Mouse (Mus musculus): ENCODE data around the gene Frmd4a. TPM values are rescaled to one million over a fixed set of nuclear protein-coding genes. Genes with fewer than 3 reads are reported as not detected.
A peak's percentile ranks its signal among the peaks of the same experiment; 100 is the strongest.

The Frmd4a gene
- total RNA-seq, 1 experiment from 2014 or later, result 27.8 TPM

DNA sequence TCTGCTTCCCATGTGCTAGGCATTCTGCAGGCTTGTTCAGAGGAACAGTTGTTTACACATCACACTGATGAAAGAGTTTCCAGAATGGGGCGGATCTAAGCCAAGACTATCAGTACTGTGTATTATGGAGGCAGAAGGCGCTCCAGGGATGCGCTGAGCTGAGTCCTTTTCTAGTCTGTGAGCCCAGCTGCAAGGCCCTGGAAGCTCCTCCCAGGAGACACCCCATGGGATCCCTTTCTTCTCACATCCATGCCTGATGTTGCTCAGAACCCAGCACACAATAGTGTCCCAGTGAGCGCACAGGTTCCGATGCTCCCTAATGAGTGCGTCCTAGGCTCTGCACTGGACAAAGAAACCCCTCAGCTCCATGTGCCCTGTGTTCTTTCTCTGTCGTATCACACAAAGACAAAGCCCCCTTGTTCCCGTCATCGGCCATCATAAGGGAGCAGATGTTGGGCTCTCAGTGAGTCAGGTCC is 511.8 kb downstream of the Frmd4a start:
- no peak for ATAC-seq (replicated peaks in 1 of 2; ENCODE audit: insufficient read depth in 1 of 2, low FRiP score in 2 of 2, low TSS enrichment in 1 of 2, low read depth in 1 of 2, poor library complexity in 2 of 2, severe bottlenecking in 2 of 2)

DNA sequence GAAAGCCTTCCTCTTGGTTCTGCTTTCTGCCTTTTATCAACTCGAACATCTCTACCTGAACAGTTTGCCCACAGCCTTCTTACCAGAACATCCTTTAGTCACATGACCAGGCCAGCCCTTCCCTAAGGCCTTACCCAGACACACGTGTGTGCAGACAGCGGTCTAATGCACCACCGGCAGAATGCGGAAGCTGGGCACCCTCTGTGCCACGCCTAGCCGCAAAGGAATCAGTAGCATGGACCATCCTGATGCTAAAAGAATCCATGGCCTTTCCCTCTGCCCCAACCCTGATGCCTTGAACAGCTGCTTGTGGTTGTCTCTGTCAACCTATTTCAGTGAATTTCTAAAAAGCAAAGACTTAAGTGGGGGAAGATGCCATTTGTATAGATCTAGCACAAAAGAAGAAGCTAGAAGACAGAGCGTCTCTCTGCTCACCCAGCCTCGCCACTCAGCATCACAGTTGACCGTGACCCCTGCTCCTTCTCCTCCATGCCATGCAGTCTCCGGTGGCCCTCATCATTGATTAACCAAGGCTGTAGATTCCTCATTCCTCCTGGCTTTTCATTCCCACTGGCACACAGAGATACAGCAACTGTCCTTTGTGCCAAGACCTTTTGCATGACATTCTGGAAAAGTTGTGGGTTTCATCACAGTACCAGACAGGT is 514.1 kb downstream of the Frmd4a start:
- peak; percentile 77 to 93 for ATAC-seq (replicated peaks in 1 of 2; ENCODE audit: insufficient read depth in 1 of 2, low FRiP score in 2 of 2, low TSS enrichment in 1 of 2, low read depth in 1 of 2, poor library complexity in 2 of 2, severe bottlenecking in 2 of 2)

DNA sequence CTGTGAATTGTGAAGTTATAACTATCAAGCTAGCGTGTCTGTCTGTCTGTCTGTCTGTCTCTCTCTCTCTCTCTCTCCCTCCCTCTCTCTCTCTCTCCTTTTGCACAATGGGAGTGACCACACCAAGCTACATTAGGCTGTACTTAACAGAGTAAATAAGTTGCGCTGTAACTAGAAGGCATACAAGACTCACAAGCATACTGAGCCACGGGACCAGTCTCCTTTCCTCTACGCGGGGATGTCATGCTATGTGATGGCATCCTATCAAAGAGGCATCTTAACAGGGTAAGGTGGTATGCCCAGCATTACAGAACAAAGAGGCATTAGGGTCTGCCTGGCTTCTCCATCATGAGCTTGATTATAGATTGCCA is 514.7 kb downstream of the Frmd4a start:
- ATAC-seq (replicated peaks in 1 of 2; ENCODE audit: insufficient read depth in 1 of 2, low FRiP score in 2 of 2, low TSS enrichment in 1 of 2, low read depth in 1 of 2, poor library complexity in 2 of 2, severe bottlenecking in 2 of 2), result no peak

DNA sequence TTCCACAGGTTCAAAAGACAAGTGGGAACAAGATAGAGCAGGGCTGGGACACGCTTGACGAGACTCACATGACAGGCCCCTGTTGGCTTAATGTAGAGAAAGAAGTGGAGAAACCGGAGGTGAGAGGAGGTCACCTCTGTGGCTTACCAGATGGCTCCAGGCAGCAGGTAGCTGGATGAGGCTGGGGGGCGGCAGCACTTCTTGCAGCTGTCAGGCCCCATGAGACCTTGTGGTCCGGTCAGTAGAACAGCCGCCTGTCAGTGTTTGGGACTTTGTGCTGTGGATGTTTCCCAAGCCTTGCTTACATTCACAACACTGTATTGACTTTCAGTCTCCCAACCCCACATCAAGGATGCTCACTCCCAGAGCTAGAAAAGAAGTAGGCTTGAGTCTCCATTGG is 515.4 kb downstream of the Frmd4a start:
- ATAC-seq (replicated peaks in 1 of 2; ENCODE audit: insufficient read depth in 1 of 2, low FRiP score in 2 of 2, low TSS enrichment in 1 of 2, low read depth in 1 of 2, poor library complexity in 2 of 2, severe bottlenecking in 2 of 2), result no peak

DNA sequence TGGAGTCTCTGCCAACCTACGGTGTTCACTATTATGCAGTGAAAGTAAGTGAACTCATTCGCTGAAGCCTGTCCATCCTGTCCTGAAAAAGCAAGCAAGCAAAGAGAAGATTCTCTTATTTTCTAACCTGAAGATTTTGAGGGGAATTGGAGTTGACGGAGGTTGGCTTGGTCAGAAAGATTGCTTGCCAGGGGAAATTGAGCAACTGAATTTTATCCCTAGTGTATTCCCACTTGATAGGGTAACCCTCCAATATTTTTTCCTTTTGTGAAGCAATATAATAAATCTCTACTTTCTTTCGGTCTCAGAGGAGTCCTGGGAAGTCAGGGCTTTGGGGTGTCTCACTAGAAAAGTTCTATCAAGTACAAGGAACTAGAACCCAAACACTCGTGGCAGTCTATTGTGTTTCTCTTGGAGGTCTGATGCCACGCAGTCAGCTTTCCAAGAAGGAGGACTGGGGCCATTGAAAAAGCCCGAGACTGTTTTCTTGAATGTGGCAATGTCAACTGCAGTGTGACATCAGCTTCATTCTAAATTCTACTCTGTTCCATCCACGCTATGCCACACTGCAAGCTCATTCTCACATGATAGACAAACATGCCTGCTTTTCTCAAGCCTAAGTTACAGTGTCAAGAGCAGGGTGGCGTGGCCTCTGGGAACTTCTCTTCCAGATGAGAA is 517.8 kb downstream of the Frmd4a start:
- ATAC-seq (replicated peaks in 1 of 2; ENCODE audit: insufficient read depth in 1 of 2, low FRiP score in 2 of 2, low TSS enrichment in 1 of 2, low read depth in 1 of 2, poor library complexity in 2 of 2, severe bottlenecking in 2 of 2), result no peak

DNA sequence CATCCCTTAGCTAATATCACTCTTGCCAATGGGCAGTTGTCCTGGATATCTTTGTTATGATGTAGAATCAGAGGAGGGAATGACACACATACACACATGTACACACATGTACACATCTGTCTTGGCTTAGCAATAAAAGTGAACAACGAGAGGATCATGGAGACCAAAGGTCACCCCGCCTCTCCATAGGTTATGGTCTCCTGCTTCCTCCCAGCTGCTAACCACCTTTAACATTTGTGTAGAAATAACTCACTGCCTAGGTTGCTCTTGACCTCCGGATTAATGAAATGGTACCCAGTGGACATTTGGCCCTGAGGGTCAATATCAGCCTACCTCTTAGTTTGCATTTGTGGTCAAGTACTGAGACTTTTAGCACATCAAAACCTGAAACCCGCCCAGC is 523.8 kb downstream of the Frmd4a start:
- no peak for ATAC-seq (replicated peaks in 1 of 2; ENCODE audit: insufficient read depth in 1 of 2, low FRiP score in 2 of 2, low TSS enrichment in 1 of 2, low read depth in 1 of 2, poor library complexity in 2 of 2, severe bottlenecking in 2 of 2)

DNA sequence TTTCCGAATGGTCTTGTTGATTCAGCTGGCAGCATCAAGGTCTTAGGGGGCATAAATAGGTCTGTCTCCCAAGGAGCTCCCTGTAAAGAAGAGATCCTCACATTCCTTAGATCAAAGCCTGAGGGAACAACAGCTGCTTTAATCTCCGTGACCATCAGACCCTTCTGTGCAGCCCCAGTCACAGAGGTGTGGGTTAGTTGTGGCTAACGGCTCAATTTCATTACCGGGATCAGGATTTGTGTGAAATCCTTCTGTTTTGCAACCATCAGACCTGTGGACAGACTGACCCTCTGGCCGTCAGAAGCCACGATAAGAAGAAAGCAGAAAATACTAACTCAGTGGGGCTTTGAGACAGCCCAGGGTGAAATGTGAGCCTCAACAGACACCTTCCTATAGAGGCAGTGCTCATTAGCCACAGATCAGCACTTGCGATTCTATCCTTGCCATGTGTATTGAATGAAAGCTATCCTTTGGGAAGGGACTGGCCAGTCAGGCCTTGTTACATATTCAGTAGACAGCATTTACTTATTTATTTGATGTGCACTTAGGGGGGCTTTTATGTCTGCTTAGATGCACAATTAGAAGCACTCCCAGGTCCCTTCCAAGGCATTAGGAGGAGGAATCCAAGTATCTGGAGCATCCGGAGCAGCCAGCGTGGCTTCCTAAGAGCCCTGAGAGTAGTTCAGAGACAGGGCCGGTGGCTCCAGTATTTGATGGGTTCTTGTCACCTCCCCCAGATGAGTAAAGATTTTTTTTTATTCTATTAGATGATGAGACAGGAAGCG is 524.5 kb downstream of the Frmd4a start:
- no peak for ATAC-seq (replicated peaks in 1 of 2; ENCODE audit: insufficient read depth in 1 of 2, low FRiP score in 2 of 2, low TSS enrichment in 1 of 2, low read depth in 1 of 2, poor library complexity in 2 of 2, severe bottlenecking in 2 of 2)

DNA sequence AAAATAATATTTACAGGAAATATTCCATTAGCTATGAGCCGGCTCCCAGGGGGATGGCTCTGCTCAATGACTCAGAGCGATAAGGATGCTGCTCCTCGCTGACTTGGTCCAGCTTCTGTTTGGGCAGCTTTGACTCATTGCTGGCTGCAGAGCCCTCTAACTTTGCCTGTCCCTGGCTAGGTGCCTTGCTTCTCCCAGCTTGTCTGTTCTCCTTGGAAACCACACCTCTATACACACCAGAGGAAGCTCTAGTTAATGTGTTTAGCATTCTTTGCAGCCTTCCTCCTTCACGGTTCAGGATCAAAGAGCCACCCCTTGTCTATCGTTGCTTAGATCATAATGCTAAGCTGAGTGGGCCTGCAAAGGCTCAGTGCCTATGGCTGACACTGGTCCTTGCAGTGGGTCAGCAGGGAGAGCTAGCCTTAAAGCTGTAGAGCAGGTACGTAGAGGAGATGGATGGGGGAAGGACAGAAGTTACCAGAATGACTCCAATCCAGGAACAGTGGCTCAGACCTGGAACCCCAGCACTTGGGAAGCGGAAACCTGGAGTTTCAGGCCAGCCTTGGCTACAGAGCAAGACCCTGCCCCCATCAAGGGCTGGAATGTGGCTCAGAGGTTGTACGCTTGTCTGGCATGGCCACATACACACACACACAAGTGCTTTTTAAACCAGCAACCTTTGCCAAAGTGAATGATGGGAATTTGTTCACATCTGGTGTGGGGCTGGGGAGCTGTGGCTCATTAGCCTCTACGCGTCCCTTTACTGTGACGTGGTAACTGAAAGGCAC is 525.3 kb downstream of the Frmd4a start:
- ATAC-seq (replicated peaks in 1 of 2; ENCODE audit: insufficient read depth in 1 of 2, low FRiP score in 2 of 2, low TSS enrichment in 1 of 2, low read depth in 1 of 2, poor library complexity in 2 of 2, severe bottlenecking in 2 of 2), result no peak

DNA sequence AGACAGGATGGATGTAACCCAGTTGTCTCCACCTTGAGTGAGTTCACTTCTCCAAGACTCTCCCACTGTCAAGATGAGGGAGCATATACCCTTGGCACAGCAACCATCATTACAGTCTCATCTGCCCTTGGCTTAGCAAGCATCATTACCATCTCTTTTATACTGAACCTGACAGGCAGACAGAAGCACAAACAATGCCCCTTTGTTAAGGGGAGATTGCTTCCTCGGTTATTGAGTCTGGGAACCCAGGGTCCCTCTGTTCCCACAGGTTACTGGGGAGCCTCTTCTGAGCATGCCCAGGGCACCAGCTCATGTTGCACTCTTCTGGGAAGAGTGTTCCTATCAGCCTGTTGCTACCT is 525.9 kb downstream of the Frmd4a start:
- ATAC-seq (replicated peaks in 1 of 2; ENCODE audit: insufficient read depth in 1 of 2, low FRiP score in 2 of 2, low TSS enrichment in 1 of 2, low read depth in 1 of 2, poor library complexity in 2 of 2, severe bottlenecking in 2 of 2), result no peak

DNA sequence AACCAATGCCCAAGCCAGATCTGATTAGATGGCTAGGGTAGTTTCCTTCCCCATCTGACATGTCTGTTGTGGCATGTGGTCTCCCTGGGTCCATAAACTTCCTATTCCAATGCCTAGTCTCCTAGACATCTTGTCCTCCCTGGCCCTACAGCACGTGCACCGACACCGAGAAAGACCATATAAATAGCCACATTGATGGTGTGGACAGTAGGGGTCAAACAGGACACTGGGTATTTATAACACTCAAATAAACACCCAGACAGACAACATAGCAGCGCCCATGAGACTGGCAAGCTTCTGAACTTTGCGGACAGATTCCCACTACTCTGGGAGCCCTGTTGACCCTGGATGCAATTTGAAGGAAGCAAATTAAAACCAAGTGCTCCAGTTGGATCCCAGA is 526.8 kb downstream of the Frmd4a start:
- ATAC-seq (replicated peaks in 1 of 2; ENCODE audit: insufficient read depth in 1 of 2, low FRiP score in 2 of 2, low TSS enrichment in 1 of 2, low read depth in 1 of 2, poor library complexity in 2 of 2, severe bottlenecking in 2 of 2), result no peak

DNA sequence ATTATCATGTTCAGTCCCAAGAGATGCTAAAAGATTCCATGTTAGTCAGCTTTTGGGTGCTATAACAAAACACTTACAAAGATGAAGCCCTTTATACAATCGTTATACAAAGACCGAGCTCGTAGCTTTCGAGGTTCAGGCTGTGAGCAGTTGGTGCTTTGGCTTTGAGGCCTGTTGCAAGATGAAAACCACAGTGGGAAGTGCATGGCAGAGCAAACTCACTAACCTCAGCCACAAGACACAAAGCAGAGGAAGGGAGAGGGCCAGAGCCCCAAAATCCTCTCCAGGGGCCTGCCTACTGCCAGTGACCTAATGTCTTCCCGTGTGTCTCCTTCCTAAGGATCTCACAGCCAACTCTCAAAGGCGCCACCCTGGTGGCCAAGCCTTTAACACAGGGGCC is 527.7 kb downstream of the Frmd4a start:
- no peak for ATAC-seq (replicated peaks in 1 of 2; ENCODE audit: insufficient read depth in 1 of 2, low FRiP score in 2 of 2, low TSS enrichment in 1 of 2, low read depth in 1 of 2, poor library complexity in 2 of 2, severe bottlenecking in 2 of 2)

DNA sequence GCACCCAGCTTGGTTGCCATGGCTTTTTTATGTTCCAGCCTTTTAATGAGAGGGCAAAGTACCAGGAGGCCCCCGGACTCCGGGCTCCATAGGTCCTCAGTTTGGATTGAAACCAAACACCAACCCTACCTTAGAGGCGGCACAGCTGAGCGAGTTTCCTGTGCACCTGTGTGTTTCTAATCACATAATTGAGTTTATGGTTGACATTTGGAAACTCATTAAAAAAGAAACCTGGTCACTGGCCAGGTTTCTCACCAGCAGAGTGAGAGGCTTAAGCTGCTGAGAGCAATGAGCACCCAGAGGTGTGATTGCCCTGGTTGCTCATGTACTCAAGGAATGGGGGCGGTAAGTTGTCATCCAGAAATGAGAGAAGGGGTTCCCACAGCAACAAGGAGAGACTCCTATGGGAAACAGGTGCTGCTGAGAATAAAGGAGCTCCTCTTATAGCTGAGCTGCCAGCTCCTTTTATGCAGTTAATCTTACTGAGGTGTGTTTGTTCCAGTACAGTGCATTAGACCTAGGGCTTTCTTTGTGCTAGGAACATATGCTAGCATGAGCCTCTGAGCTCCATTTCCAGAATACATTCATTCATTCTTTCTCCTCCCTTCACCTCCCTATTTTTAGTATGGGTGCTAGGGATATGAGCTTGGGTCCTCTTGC is 529.6 kb downstream of the Frmd4a start:
- no peak for ATAC-seq (replicated peaks in 1 of 2; ENCODE audit: insufficient read depth in 1 of 2, low FRiP score in 2 of 2, low TSS enrichment in 1 of 2, low read depth in 1 of 2, poor library complexity in 2 of 2, severe bottlenecking in 2 of 2)

DNA sequence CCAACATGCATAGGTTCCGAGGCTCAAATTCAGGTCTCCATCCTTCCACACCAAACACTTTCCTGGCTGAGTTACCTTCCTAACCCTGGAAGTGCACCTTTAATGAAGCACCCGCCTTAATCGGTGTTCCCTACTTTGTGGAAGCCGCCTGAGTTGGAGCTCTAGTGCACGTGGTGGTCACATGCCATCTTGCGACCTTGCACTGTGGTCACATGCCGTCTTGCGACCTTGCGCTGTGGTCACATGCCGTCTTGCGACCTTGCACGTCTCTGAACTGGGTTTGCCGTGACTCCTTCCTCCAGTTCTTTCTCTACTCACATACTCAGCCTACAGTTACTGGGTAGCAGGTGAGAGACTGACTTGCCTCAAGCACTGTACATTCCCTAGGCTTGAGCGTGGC is 531.8 kb downstream of the Frmd4a start:
- no peak for ATAC-seq (replicated peaks in 1 of 2; ENCODE audit: insufficient read depth in 1 of 2, low FRiP score in 2 of 2, low TSS enrichment in 1 of 2, low read depth in 1 of 2, poor library complexity in 2 of 2, severe bottlenecking in 2 of 2)

DNA sequence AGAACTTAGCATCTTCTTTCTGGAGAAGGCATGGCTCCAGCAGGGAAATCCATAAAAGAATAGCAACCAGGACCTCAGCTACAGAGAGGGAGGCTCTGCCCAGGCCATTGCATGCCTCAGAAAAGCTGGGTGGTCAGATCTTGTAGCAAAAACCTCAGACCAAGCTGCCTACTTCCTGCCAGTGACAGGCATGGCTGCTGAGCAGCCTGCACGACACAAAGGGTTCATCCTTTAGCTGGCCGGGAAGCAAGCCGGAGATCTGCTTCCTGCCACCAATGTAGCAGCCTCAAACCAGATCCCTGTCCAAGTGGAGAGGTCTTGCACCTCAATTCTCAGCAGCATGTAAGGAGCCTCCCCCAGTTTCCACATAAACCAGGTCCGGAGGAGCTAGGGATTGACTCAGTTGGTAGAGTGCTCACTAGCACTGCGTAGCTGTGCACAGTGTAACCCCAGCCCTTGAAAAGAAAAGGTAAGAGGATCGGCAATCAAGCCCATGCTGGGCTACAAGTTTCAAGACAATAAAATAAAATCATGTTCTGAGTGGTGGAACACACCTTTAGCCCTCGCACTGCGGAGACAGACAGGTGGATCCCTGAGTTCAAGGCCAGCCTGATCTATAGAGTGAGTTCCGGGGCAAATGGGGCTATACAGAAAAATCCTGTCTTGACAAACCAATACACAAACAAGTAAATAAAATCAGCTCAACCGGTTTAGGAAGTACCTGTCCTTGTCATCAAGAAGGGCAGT is 532.7 kb downstream of the Frmd4a start:
- ATAC-seq (replicated peaks in 1 of 2; ENCODE audit: insufficient read depth in 1 of 2, low FRiP score in 2 of 2, low TSS enrichment in 1 of 2, low read depth in 1 of 2, poor library complexity in 2 of 2, severe bottlenecking in 2 of 2), result peak; percentile 20 to 58; a peak in 2 of 4 replicates

DNA sequence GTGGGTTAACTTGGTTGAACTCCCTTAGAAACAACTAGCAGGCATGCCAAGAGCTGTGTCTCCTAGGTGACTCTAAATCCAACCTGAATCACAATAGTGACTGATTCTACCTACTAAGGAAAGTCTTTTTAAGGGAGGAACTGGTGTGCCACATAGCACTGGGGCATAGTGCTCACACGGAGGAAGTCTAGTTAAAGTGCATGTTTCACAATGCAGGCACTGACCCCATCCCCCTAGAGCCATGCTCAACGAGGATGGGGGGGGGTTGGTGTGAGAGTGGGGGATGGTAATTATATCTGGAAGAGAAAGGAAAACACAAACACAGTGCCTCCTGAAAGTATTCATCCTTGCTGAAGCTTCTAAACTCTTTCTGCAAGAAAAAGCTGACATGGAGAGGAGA is 533.9 kb downstream of the Frmd4a start:
- no peak for ATAC-seq (replicated peaks in 1 of 2; ENCODE audit: insufficient read depth in 1 of 2, low FRiP score in 2 of 2, low TSS enrichment in 1 of 2, low read depth in 1 of 2, poor library complexity in 2 of 2, severe bottlenecking in 2 of 2)

DNA sequence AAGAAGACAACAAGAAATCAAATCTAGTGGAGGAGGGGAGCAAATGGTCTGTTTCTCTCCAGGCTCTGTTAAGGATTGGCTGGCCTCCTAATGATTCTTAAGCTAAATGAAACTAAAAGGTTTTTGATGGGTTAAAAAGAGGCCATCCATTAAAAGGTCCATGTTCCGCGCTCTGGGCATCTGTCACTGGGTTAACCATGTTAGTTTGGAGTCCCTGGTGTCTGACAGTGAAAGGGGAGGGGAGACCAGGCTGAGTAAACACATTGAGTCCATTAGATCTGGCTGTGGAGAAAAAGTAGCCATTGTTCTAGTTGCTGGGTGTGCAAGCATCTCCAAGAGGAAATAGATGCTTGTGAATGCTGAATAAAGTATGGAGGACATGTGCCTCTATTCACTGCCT is 534.3 kb downstream of the Frmd4a start:
- no peak for ATAC-seq (replicated peaks in 1 of 2; ENCODE audit: insufficient read depth in 1 of 2, low FRiP score in 2 of 2, low TSS enrichment in 1 of 2, low read depth in 1 of 2, poor library complexity in 2 of 2, severe bottlenecking in 2 of 2)

DNA sequence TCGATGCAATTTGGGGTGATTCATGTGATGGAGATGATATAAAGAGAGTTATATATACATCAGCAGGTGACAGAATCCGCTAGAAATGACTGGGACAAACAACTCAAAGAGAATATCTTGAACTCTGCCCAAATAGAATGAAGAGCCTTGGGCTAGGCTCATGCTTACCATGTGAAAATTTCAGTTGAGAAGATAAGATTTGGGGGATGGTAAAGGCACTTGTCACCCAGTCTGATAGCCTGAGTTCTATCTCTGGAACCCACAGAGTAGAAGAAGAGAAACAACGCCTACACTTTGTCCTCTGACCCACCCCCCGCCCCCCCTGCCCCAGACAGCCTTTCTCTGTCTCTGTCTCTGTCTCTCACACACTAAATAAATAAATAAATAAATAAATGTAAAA is 535.0 kb downstream of the Frmd4a start:
- ATAC-seq (replicated peaks in 1 of 2; ENCODE audit: insufficient read depth in 1 of 2, low FRiP score in 2 of 2, low TSS enrichment in 1 of 2, low read depth in 1 of 2, poor library complexity in 2 of 2, severe bottlenecking in 2 of 2), result no peak

Measured in hematopoietic stem cell, adult 5-6 weeks (primary cell).